Mouse (Mus musculus): ENCODE measurements around the gene Sdc3. TPM values are rescaled to one million over a fixed set of nuclear protein-coding genes. Genes with fewer than 3 reads are reported as not detected.

The Sdc3 gene
- polyA plus RNA-seq, 1 experiment: 73.1 TPM

GRCm38 (mm10) chr4:130861653-130862208, 69.4 kb downstream of the Sdc3 start:
- Histone ChIP-seq H3K4me1 (ENCODE audit: control insufficient read depth, insufficient read depth, low read length) (peaks cover 15% of the 10 kb centered on the region), H3K27me3 (ENCODE audit: control insufficient read depth, insufficient read depth, low read length) (no peaks in the 10 kb centered on the region), H3K36me3 (ENCODE audit: control insufficient read depth, insufficient read depth, low read length) (no peaks in the 10 kb centered on the region), H3K4me3 (ENCODE audit: control insufficient read depth, low read depth, low read length) (peak overlapping the region; percentile 78), H3K27ac (ENCODE audit: control insufficient read depth, insufficient read depth, low read depth, low read length) (no peak overlapping the region)
- TF ChIP-seq CTCF (IDR thresholded peaks at IDR 0.05; ENCODE audit: control insufficient read depth, insufficient read depth, insufficient replicate concordance, low read depth, low read length): no peak
- no peak; the same call in 1 of the 2 replicates for TF ChIP-seq POLR2A (IDR thresholded peaks at IDR 0.05; ENCODE audit: control insufficient read depth, low read depth, low read length)

GRCm38 (mm10) chr4:130862538-130862937, 70.2 kb downstream of the Sdc3 start:
- Histone ChIP-seq H3K4me1 (ENCODE audit: control insufficient read depth, insufficient read depth, low read length) (peaks cover 15% of the 10 kb centered on the region), H3K27ac (ENCODE audit: control insufficient read depth, insufficient read depth, low read depth, low read length) (no peak overlapping the region), H3K36me3 (ENCODE audit: control insufficient read depth, insufficient read depth, low read length) (no peaks in the 10 kb centered on the region), H3K27me3 (ENCODE audit: control insufficient read depth, insufficient read depth, low read length) (no peaks in the 10 kb centered on the region), H3K4me3 (ENCODE audit: control insufficient read depth, low read depth, low read length) (no peak overlapping the region)
- TF ChIP-seq POLR2A (IDR thresholded peaks at IDR 0.05; ENCODE audit: control insufficient read depth, low read depth, low read length) (no peak), CTCF (IDR thresholded peaks at IDR 0.05; ENCODE audit: control insufficient read depth, insufficient read depth, insufficient replicate concordance, low read depth, low read length) (no peak)

- Histone ChIP-seq H3K27ac (ENCODE audit: control insufficient read depth, insufficient read depth, low read depth, low read length) (no peak overlapping the region), H3K4me3 (ENCODE audit: control insufficient read depth, low read depth, low read length) (no peak overlapping the region), H3K4me1 (ENCODE audit: control insufficient read depth, insufficient read depth, low read length) (peaks cover 15% of the 10 kb centered on the region), H3K27me3 (ENCODE audit: control insufficient read depth, insufficient read depth, low read length) (no peaks in the 10 kb centered on the region), H3K36me3 (ENCODE audit: control insufficient read depth, insufficient read depth, low read length) (no peaks in the 10 kb centered on the region)
- no peak for TF ChIP-seq CTCF (IDR thresholded peaks at IDR 0.05; ENCODE audit: control insufficient read depth, insufficient read depth, insufficient replicate concordance, low read depth, low read length)
- TF ChIP-seq POLR2A (IDR thresholded peaks at IDR 0.05; ENCODE audit: control insufficient read depth, low read depth, low read length): no peak
Observed at GRCm38 (mm10) chr4:130865460-130865859, 73.1 kb downstream of the Sdc3 start.

- H3K4me3 ChIP-seq (ENCODE audit: control insufficient read depth, low read depth, low read length): no peak overlapping the region
- no peak overlapping the region for H3K27ac ChIP-seq (ENCODE audit: control insufficient read depth, insufficient read depth, low read depth, low read length)
- TF ChIP-seq CTCF (IDR thresholded peaks at IDR 0.05; ENCODE audit: control insufficient read depth, insufficient read depth, insufficient replicate concordance, low read depth, low read length): no peak
- no peak for TF ChIP-seq POLR2A (IDR thresholded peaks at IDR 0.05; ENCODE audit: control insufficient read depth, low read depth, low read length)
- H3K27me3 ChIP-seq (ENCODE audit: control insufficient read depth, insufficient read depth, low read length): no peaks in the 10 kb centered on the region
- peaks cover 10% of the 10 kb centered on the region for H3K4me1 ChIP-seq (ENCODE audit: control insufficient read depth, insufficient read depth, low read length)
- H3K36me3 ChIP-seq (ENCODE audit: control insufficient read depth, insufficient read depth, low read length): no peaks in the 10 kb centered on the region
Observed at GRCm38 (mm10) chr4:130865901-130866371, 73.6 kb downstream of the Sdc3 start.

GRCm38 (mm10) chr4:130867940-130868339, 75.6 kb downstream of the Sdc3 start:
- no peak for TF ChIP-seq POLR2A (IDR thresholded peaks at IDR 0.05; ENCODE audit: control insufficient read depth, low read depth, low read length)
- TF ChIP-seq CTCF (IDR thresholded peaks at IDR 0.05; ENCODE audit: control insufficient read depth, insufficient read depth, insufficient replicate concordance, low read depth, low read length): no peak
- Histone ChIP-seq H3K27ac (ENCODE audit: control insufficient read depth, insufficient read depth, low read depth, low read length) (no peak overlapping the region), H3K27me3 (ENCODE audit: control insufficient read depth, insufficient read depth, low read length) (no peaks in the 10 kb centered on the region), H3K4me1 (ENCODE audit: control insufficient read depth, insufficient read depth, low read length) (no peaks in the 10 kb centered on the region), H3K4me3 (ENCODE audit: control insufficient read depth, low read depth, low read length) (no peak overlapping the region), H3K36me3 (ENCODE audit: control insufficient read depth, insufficient read depth, low read length) (no peaks in the 10 kb centered on the region)

- Histone ChIP-seq H3K4me1 (ENCODE audit: control insufficient read depth, insufficient read depth, low read length) (no peaks in the 10 kb centered on the region), H3K4me3 (ENCODE audit: control insufficient read depth, low read depth, low read length) (no peak overlapping the region), H3K27ac (ENCODE audit: control insufficient read depth, insufficient read depth, low read depth, low read length) (no peak overlapping the region), H3K36me3 (ENCODE audit: control insufficient read depth, insufficient read depth, low read length) (no peaks in the 10 kb centered on the region), H3K27me3 (ENCODE audit: control insufficient read depth, insufficient read depth, low read length) (no peaks in the 10 kb centered on the region)
- TF ChIP-seq POLR2A (IDR thresholded peaks at IDR 0.05; ENCODE audit: control insufficient read depth, low read depth, low read length): no peak
- TF ChIP-seq CTCF (IDR thresholded peaks at IDR 0.05; ENCODE audit: control insufficient read depth, insufficient read depth, insufficient replicate concordance, low read depth, low read length): no peak
Observed at GRCm38 (mm10) chr4:130868803-130869202, 76.5 kb downstream of the Sdc3 start.

GRCm38 (mm10) chr4:130872414-130872813, 80.1 kb downstream of the Sdc3 start:
- Histone ChIP-seq H3K4me3 (ENCODE audit: control insufficient read depth, low read depth, low read length) (no peak overlapping the region), H3K27me3 (ENCODE audit: control insufficient read depth, insufficient read depth, low read length) (no peaks in the 10 kb centered on the region), H3K4me1 (ENCODE audit: control insufficient read depth, insufficient read depth, low read length) (no peaks in the 10 kb centered on the region), H3K27ac (ENCODE audit: control insufficient read depth, insufficient read depth, low read depth, low read length) (no peak overlapping the region), H3K36me3 (ENCODE audit: control insufficient read depth, insufficient read depth, low read length) (no peaks in the 10 kb centered on the region)
- TF ChIP-seq POLR2A (IDR thresholded peaks at IDR 0.05; ENCODE audit: control insufficient read depth, low read depth, low read length) (no peak), CTCF (IDR thresholded peaks at IDR 0.05; ENCODE audit: control insufficient read depth, insufficient read depth, insufficient replicate concordance, low read depth, low read length) (no peak)

Data from testis, adult 2 months (tissue).